Mouse (Mus musculus) hindbrain, embryonic 11.5 days (tissue): ENCODE measurements around the gene Megf11. TPM values are rescaled to one million over a fixed set of nuclear protein-coding genes. Genes with fewer than 3 reads are reported as not detected.
"Not testable (repeated sequence)": the region's sequence is repeated elsewhere in the genome, so short reads cannot be mapped to it uniquely, and the experiment has no call there.

Experiments
- ATAC-seq: fragments of 200-750 bp; cut with Nextera tagmentation; 2 replicates; pipeline ENCODE4 v1.8.0; 2017; ENCODE audit warnings: mild to moderate bottlenecking, moderate TSS enrichment, moderate library complexity; ENCODE audit not compliant: low FRiP score
- DNase-seq: peaks from one replicate; pipeline ENCODE4 v3.0.0-alpha.2; 2015; ENCODE audit warnings: low spot score
- H3K27ac ChIP-seq: fragments of 300-500 bp; sonication (generic); 2 replicates; pipeline ENCODE4 v1.5.1; 2014; ENCODE audit warnings: mild to moderate bottlenecking, low read depth, low read length
- H3K27me3 ChIP-seq: fragments of 300-500 bp; sonication (generic); 2 replicates; pipeline ENCODE4 v1.6.1; 2014; ENCODE audit warnings: mild to moderate bottlenecking, low read length, moderate library complexity, mixed read lengths; ENCODE audit not compliant: control insufficient read depth, insufficient read depth
- H3K36me3 ChIP-seq: fragments of 300-500 bp; sonication (generic); 2 replicates; pipeline ENCODE4 v1.6.1; 2014; ENCODE audit warnings: mild to moderate bottlenecking, low read length, moderate library complexity, mixed read lengths; ENCODE audit not compliant: control insufficient read depth, insufficient read depth
- H3K4me1 ChIP-seq: fragments of 300-500 bp; sonication (generic); replicated peaks from 2 replicates; pipeline ENCODE4 v1.6.1; 2014; ENCODE audit warnings: low read length, mixed read lengths; ENCODE audit not compliant: control insufficient read depth, insufficient read depth
- H3K4me2 ChIP-seq: fragments of 300-500 bp; sonication (generic); replicated peaks from 2 replicates; pipeline ENCODE4 v1.6.1; 2014; ENCODE audit warnings: mild to moderate bottlenecking, low read depth, low read length
- H3K4me3 ChIP-seq: fragments of 300-500 bp; sonication (generic); 2 replicates; pipeline ENCODE4 v1.5.1; 2014; ENCODE audit warnings: low read depth, low read length
- H3K9ac ChIP-seq: fragments of 300-500 bp; sonication (generic); 2 replicates; pipeline ENCODE4 v1.6.1; 2014; ENCODE audit warnings: low read depth, low read length
- H3K9me3 ChIP-seq: fragments of 300-500 bp; sonication (generic); 2 replicates; pipeline ENCODE4 v1.6.1; 2016; ENCODE audit warnings: low read length; ENCODE audit not compliant: control insufficient read depth
- WGBS: fragments of 180-500 bp; shearing (Covaris S2); extraction: QIAGEN DNeasy Blood & Tissue Kit; methylation state at CpG from one replicate; pipeline ENCODE4 v1.1.7; 2014; 5-methylcytosine and 5-hydroxymethylcytosine counted together
- polyA plus RNA-seq: library from polyadenylated mRNA; unstranded; fragments of >200 nt; fragmentation: Nextera tagmentation; extraction: Ambion mirVana; gene quantifications from 2 replicates; pipeline ENCODE4 v1.2.1, GENCODE M21; 2014

The Megf11 gene
- polyA plus RNA-seq, 1 experiment from 2014 or later, result 5.0 TPM

GRCm38 (mm10) chr9:64702391-64702790 lies 317.0 kb downstream of the Megf11 start:
- ATAC-seq, result no peak

GRCm38 (mm10) chr9:64702937-64703336 lies 317.5 kb downstream of the Megf11 start:
- no peak overlapping the region for H3K9ac ChIP-seq
- no peaks in the 10 kb centered on the region for H3K9me3 ChIP-seq
- H3K27me3 ChIP-seq, result no peaks in the 10 kb centered on the region
- no peaks in the 10 kb centered on the region; the same call in 1 of the 2 replicates for H3K36me3 ChIP-seq
- no peak overlapping the region for H3K27ac ChIP-seq
- no peak overlapping the region for H3K4me3 ChIP-seq
- H3K4me2 ChIP-seq, result no peak overlapping the region
- no peaks in the 10 kb centered on the region for H3K4me1 ChIP-seq
- 88% methylated on average over 2 of the region's 2 CpGs for WGBS
- ATAC-seq (no peak), DNase-seq (no peak)

More at GRCm38 (mm10) chr9:64702391-64702790, 317.0 kb downstream of the Megf11 start:
- Histone ChIP-seq H3K36me3 (no peaks in the 10 kb centered on the region; the same call in 1 of the 2 replicates), H3K4me1 (no peaks in the 10 kb centered on the region), H3K9me3 (no peaks in the 10 kb centered on the region), H3K27me3 (no peaks in the 10 kb centered on the region), H3K4me2 (no peak overlapping the region), H3K9ac (no peak overlapping the region), H3K4me3 (no peak overlapping the region), H3K27ac (no peak overlapping the region)
- no peak for DNase-seq

GRCm38 (mm10) chr9:64703420-64703965 lies 318.1 kb downstream of the Megf11 start:
- ATAC-seq (no peak), DNase-seq (no peak)
- no peaks in the 10 kb centered on the region for H3K4me1 ChIP-seq
- H3K27me3 ChIP-seq, result no peaks in the 10 kb centered on the region
- no peaks in the 10 kb centered on the region; the same call in 1 of the 2 replicates for H3K36me3 ChIP-seq
- H3K9ac ChIP-seq, result no peak overlapping the region
- H3K4me2 ChIP-seq, result no peak overlapping the region
- H3K27ac ChIP-seq, result no peak overlapping the region
- H3K4me3 ChIP-seq, result no peak overlapping the region
- no peaks in the 10 kb centered on the region for H3K9me3 ChIP-seq

GRCm38 (mm10) chr9:64704073-64704840 lies 318.8 kb downstream of the Megf11 start:
- H3K9me3 ChIP-seq, result no peaks in the 10 kb centered on the region

GRCm38 (mm10) chr9:64710291-64710690 lies 324.9 kb downstream of the Megf11 start:
- ATAC-seq, DNase-seq, H3K36me3 ChIP-seq, H3K4me3 ChIP-seq, H3K9me3 ChIP-seq, H3K4me2 ChIP-seq, H3K27ac ChIP-seq, H3K9ac ChIP-seq, H3K4me1 ChIP-seq, H3K27me3 ChIP-seq: not testable (repeated sequence)
- WGBS, result 91% methylated on average over 3 of the region's 5 CpGs

More at GRCm38 (mm10) chr9:64704073-64704840, 318.8 kb downstream of the Megf11 start:
- H3K4me2 ChIP-seq, result no peak overlapping the region
- no peaks in the 10 kb centered on the region for H3K27me3 ChIP-seq
- H3K9ac ChIP-seq, result no peak overlapping the region
- no peaks in the 10 kb centered on the region; the same call in 1 of the 2 replicates for H3K36me3 ChIP-seq
- ATAC-seq (no peak), DNase-seq (no peak)
- H3K27ac ChIP-seq, result no peak overlapping the region
- H3K4me3 ChIP-seq, result no peak overlapping the region
- WGBS, result 92% methylated on average over 5 of the region's 5 CpGs
- no peaks in the 10 kb centered on the region for H3K4me1 ChIP-seq

GRCm38 (mm10) chr9:64719526-64720163 lies 334.2 kb downstream of the Megf11 start:
- Histone ChIP-seq H3K4me2 (no peak overlapping the region), H3K36me3 (no peaks in the 10 kb centered on the region), H3K9ac (no peak overlapping the region), H3K27ac (no peak overlapping the region), H3K4me1 (no peaks in the 10 kb centered on the region), H3K27me3 (no peaks in the 10 kb centered on the region), H3K9me3 (no peaks in the 10 kb centered on the region), H3K4me3 (no peak overlapping the region)
- no peak for DNase-seq
- ATAC-seq, result no peak
- WGBS, result 65% methylated on average over 5 of the region's 5 CpGs

- Histone ChIP-seq H3K9me3 (no peaks in the 10 kb centered on the region), H3K27me3 (no peaks in the 10 kb centered on the region), H3K4me1 (no peaks in the 10 kb centered on the region), H3K36me3 (no peaks in the 10 kb centered on the region), H3K4me2 (no peak overlapping the region), H3K4me3 (no peak overlapping the region), H3K9ac (no peak overlapping the region), H3K27ac (no peak overlapping the region)
- ATAC-seq (no peak), DNase-seq (no peak)
- WGBS, result 96% methylated on average over 5 of the region's 5 CpGs
These were observed 341.0 kb downstream of the Megf11 start for GRCm38 (mm10) chr9:64726454-64726853.

- no peaks in the 10 kb centered on the region for H3K36me3 ChIP-seq
- no peak overlapping the region for H3K9ac ChIP-seq
- H3K9me3 ChIP-seq, result no peaks in the 10 kb centered on the region
- DNase-seq (no peak), ATAC-seq (no peak)
- H3K4me2 ChIP-seq, result no peak overlapping the region
- no peak overlapping the region for H3K4me3 ChIP-seq
- no peaks in the 10 kb centered on the region for H3K27me3 ChIP-seq
- 0 out of 2 replicates have a peak, but pooled peaks cover under 1% of the 10 kb centered on the region for H3K4me1 ChIP-seq
- WGBS, result 88% methylated on average over 3 of the region's 3 CpGs
- H3K27ac ChIP-seq, result no peak overlapping the region
These were observed 345.7 kb downstream of the Megf11 start for GRCm38 (mm10) chr9:64731029-64731560.
